Mouse (Mus musculus) brain, embryonic 14.5 days (tissue): ENCODE measurements around the gene Rps16. TPM values are rescaled to one million over a fixed set of nuclear protein-coding genes. Genes with fewer than 3 reads are reported as not detected.

Source experiments
- DNase-seq: peaks from one replicate; pipeline ENCODE4 v3.0.0-alpha.2; 2011; ENCODE audit warnings: low read depth
- CTCF ChIP-seq: fragments of 200-500 bp; IDR thresholded peaks from 2 replicates; pipeline ENCODE4 v1.5.1; 2012; ENCODE audit warnings: inconsistent platforms, mild to moderate bottlenecking, moderate library complexity, borderline replicate concordance; ENCODE audit not compliant: insufficient read depth, insufficient read length; ENCODE audit errors: extremely low read depth
- POLR2A ChIP-seq: fragments of 200-500 bp; IDR thresholded peaks from 2 replicates; pipeline ENCODE4 v1.6.1; 2012; ENCODE audit warnings: mild to moderate bottlenecking, inconsistent platforms, borderline replicate concordance; ENCODE audit not compliant: poor library complexity, insufficient read depth, insufficient read length, severe bottlenecking; ENCODE audit errors: extremely low read depth
- polyA plus RNA-seq: library from polyadenylated mRNA; depleted of rRNA; stranded (reverse); fragments of >200 nt; gene quantifications from 2 replicates; pipeline ENCODE4 v1.2.3, GENCODE M21; 2012; rRNA removed

The Rps16 gene
- polyA plus RNA-seq, 1 experiment = 1,173 TPM

DNA sequence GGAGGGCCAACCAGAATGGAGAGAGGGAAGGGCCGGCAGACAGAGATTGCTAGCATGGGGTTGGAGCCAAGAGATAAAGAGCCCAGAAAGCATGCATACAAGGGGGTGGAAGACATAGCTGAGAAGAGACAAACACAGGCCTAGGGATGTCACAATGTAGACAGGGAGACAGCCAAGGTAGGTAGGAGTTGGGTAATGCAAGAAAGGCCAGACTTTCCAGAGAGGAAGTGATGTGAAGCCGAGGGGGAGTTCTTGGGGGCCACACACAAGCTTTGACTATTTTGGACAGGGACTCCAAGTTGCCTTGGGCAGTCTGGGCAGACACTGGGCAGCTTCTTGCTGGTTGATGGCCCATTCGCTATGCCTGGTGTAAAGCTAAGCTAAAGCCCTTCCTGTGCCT, 51.5 kb downstream of the Rps16 start:
- DNase-seq = no peak
- TF ChIP-seq CTCF (no peak), POLR2A (no peak)

Other genes starting within 250 kb of the Rps16 start
- gene 9530053A07Rik, start 221.2 kb upstream of the Rps16 start, polyA plus RNA-seq = 0.04 and 0.05 TPM in 2 replicates
- gene Fbl, start 180.9 kb upstream of the Rps16 start, polyA plus RNA-seq = 177 and 202 TPM in 2 replicates
- 40.1 and 43.3 TPM in 2 replicates for gene Dyrk1b, start 171.2 kb upstream of the Rps16 start, polyA plus RNA-seq
- 62.0 and 63.2 TPM in 2 replicates for gene Eid2, start 82.8 kb upstream of the Rps16 start, polyA plus RNA-seq
- gene Eid2b, start 72.9 kb upstream of the Rps16 start, polyA plus RNA-seq = 40.9 and 46.6 TPM in 2 replicates
- 0.50 and 0.81 TPM in 2 replicates for gene Selenov, start 59.5 kb upstream of the Rps16 start, polyA plus RNA-seq
- gene Dll3, start 48.4 kb upstream of the Rps16 start, polyA plus RNA-seq = 30.3 and 43.3 TPM in 2 replicates
- gene Timm50, start 38.6 kb upstream of the Rps16 start, polyA plus RNA-seq = 105 and 134 TPM in 2 replicates
- 103 and 118 TPM in 2 replicates for gene Supt5, start 11.9 kb upstream of the Rps16 start, polyA plus RNA-seq
- gene Plekhg2, start 21.9 kb downstream of the Rps16 start, polyA plus RNA-seq = 20.2 and 35.0 TPM in 2 replicates
- 4.1 and 4.3 TPM in 2 replicates for gene Zfp36, start 29.6 kb downstream of the Rps16 start, polyA plus RNA-seq
- 46.5 and 57.7 TPM in 2 replicates for gene Med29, start 42.1 kb downstream of the Rps16 start, polyA plus RNA-seq
- gene Paf1, start 42.3 kb downstream of the Rps16 start, polyA plus RNA-seq = 95.0 and 105 TPM in 2 replicates
- 2.8 and 3.3 TPM in 2 replicates for gene Gmfg, start 86.8 kb downstream of the Rps16 start, polyA plus RNA-seq
- gene Lrfn1, start 101.3 kb downstream of the Rps16 start, polyA plus RNA-seq = 61.1 and 87.9 TPM in 2 replicates
- gene Ifnl2, start 159.8 kb downstream of the Rps16 start, polyA plus RNA-seq = not detected in 2 replicates
- gene Ifnl3, start 172.2 kb downstream of the Rps16 start, polyA plus RNA-seq = not detected in 2 replicates
- gene Sycn, start 190.2 kb downstream of the Rps16 start, polyA plus RNA-seq = not detected in 2 replicates
- 0.08 and 0.11 TPM in 2 replicates for gene Nccrp1, start 196.6 kb downstream of the Rps16 start, polyA plus RNA-seq
- gene Samd4b, start 247.5 kb downstream of the Rps16 start, polyA plus RNA-seq = 83.9 and 92.0 TPM in 2 replicates
- gene Pak4, start 247.5 kb downstream of the Rps16 start, polyA plus RNA-seq = 18.9 and 21.3 TPM in 2 replicates